Mouse (Mus musculus) cortical plate, adult 2 months (tissue): ENCODE measurements at regions not wholly inside any gene's neighbourhood (a gene's known extent, or its start where the extent isn't known, plus 50 kb on each side); places are given as distances from the start of the nearest gene placed in this dataset.

Experiments
- CTCF ChIP-seq: fragments of 200-500 bp; IDR thresholded peaks from 2 replicates; pipeline ENCODE4 v1.5.1; 2011; ENCODE audit warnings: mild to moderate bottlenecking, control low read depth, low read length; ENCODE audit not compliant: insufficient read depth; ENCODE audit errors: extremely low read depth
- POLR2A ChIP-seq: fragments of 200-500 bp; IDR thresholded peaks from 2 replicates; pipeline ENCODE4 v1.6.1; 2011; ENCODE audit warnings: mild to moderate bottlenecking, low read length, control low read depth; ENCODE audit not compliant: insufficient read depth; ENCODE audit errors: extremely low read depth

GRCm38 (mm10) chr5:77499949-77500460, 92.2 kb upstream of the Igfbp7 start:
- TF ChIP-seq CTCF (no peak), POLR2A (no peak)
